Mouse (Mus musculus) CD4-positive helper T cell, adult 2 months (primary cell): ENCODE measurements around the gene Kdm4a.

ENCODE experiments used
- DNase-seq: peaks from one replicate; pipeline ENCODE4 v3.0.0-alpha.2; 2012; ENCODE audit warnings: low read depth, missing footprints, low spot score

Gene Kdm4a

GRCm38 (mm10) chr4:118116098-118116497 is 63.7 kb downstream of the Kdm4a start:
- DNase-seq, result no peak

- no peak for DNase-seq
Observed at GRCm38 (mm10) chr4:118115132-118115531, 64.7 kb downstream of the Kdm4a start.

DNA sequence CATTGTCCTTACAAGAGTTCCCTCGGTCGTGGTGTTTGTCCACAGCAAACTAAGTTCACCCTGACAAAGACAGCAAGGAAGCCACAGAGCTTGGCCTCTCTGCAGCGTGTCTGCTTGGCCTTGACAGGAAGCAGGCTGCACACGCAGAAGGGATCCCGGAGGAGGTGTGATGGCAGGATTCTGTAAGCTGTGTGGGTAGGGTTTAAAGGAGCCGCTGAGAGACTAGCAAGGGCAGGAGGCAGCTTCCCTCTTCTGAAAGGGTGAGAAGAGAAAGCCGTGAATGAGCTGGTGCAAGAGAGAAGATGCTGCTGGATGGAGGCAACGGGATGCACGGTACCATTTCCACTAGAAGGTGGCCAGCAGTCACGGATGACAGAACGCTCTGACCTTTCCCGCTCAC is 67.2 kb downstream of the Kdm4a start:
- no peak for DNase-seq

- no peak for DNase-seq
Observed at GRCm38 (mm10) chr4:118109649-118110048, 70.2 kb downstream of the Kdm4a start.

DNA sequence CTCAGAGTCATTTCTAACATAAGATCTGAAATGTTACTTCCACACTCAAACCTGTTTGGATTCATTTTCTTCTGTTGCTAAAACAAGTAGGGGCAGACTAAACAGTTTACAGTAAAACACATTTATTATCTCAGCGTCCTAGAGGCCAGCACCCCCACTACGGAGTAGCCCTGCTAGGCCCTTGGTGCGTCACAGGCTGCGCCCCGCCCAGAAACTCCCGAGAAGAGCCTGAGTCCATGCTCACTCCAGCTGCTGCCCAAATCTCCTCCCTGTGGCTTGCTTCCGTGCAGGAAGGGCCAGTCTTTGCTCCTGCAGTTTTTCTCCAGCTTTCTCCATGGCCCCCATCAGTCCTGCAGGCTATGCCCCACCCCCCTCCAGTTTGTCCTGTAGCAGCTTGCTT is 71.1 kb downstream of the Kdm4a start:
- no peak for DNase-seq

GRCm38 (mm10) chr4:118105256-118106053 is 74.4 kb downstream of the Kdm4a start:
- no peak for DNase-seq

DNA sequence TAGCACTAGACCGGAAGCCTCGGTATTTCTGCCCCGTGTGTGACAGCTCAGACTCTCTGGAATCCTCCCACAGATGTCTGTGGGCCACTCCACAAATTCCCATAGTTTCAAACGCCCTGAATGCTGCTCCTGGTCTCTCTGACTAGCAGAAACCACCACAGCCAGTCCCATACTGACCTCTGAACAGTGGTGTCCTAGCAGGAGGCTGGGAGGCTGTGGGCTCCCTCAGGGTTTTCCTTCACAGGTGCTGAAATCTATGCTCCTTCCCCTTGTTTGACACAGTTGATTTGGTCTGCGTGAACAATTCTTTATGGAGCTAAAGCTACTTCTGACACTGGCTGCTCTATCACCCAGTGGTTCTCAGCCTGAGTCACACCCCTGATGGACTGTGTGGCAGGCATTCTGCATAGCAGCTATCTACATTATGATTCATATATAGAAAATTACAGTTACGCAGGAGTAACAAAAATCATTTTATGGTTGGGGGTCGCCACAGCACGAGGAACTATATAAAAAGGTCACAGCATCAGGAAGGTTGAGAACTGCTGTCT is 76.5 kb downstream of the Kdm4a start:
- DNase-seq, result no peak

DNA sequence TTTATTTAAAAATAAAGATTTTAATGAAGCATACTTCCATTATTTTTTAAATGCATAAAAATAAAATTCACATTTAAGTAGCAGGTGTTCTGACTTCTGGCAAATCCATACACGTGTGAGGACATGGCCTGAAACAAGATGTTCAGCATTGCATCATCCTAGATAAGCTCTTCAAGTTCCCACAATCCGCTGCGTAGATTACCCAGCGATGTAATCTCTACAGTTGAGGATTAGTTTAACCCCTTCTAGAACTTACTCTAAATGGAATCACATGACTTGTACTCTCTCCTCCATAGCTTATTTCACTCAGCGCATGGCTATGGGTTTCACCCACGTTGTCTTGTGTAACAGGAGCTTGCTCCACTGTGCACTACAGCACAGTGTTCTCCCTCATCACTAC is 78.3 kb downstream of the Kdm4a start:
- no peak for DNase-seq

- no peak for DNase-seq
Observed at GRCm38 (mm10) chr4:118099637-118100364, 80.0 kb downstream of the Kdm4a start.

- DNase-seq, result no peak
Observed at GRCm38 (mm10) chr4:118098571-118098970, 81.3 kb downstream of the Kdm4a start.

GRCm38 (mm10) chr4:118096069-118096468 is 83.8 kb downstream of the Kdm4a start:
- DNase-seq, result no peak

DNA sequence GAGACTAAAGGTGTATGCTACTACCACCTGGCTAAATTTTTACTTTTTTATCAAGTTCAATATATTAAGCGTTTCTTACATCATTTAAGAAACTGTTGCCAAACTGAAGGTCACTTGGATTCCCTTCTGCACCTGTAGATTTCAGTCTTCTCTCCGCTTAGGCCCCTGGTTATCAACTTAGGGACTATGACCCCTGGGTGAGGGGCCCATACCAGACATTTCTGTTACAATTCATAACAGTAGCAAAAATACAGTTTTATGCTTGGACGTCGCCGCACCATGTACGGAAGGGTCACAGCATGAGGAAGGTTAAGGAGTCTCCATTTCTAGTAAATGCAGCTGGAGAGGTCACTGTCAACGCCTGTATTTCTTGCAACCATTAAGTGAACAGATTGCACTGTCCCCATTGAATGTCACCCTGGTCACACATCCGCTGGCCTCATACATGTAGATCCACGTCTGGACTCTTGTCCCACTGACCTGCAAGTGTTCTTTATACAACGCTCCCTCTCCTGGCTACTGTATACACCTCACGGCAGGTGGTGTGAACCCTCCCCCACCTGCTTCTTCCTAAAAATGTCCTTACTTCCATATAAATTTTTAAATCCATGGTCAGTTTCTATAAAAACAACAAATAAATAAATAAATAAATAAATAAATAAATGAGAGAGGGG is 86.9 kb downstream of the Kdm4a start:
- no peak for DNase-seq

- no peak for DNase-seq
Observed at GRCm38 (mm10) chr4:118090449-118090848, 89.4 kb downstream of the Kdm4a start.

GRCm38 (mm10) chr4:118089939-118090338 is 89.9 kb downstream of the Kdm4a start:
- DNase-seq, result no peak

GRCm38 (mm10) chr4:118088771-118089170 is 91.1 kb downstream of the Kdm4a start:
- no peak for DNase-seq
